Mouse (Mus musculus) stomach, embryonic 14.5 days (tissue): ENCODE measurements around the gene Rgs19. TPM values are rescaled to one million over a fixed set of nuclear protein-coding genes. Genes with fewer than 3 reads are reported as not detected.

Experiments used
- ATAC-seq: fragments of 200-750 bp; cut with Nextera tagmentation; 2 replicates; pipeline ENCODE4 v1.8.0; 2017; ENCODE audit warnings: low read depth, moderate TSS enrichment; ENCODE audit not compliant: insufficient number of reproducible peaks, insufficient read depth, low FRiP score
- H3K27ac ChIP-seq: fragments of 300-500 bp; sonication (generic); 2 replicates; pipeline ENCODE4 v1.5.1; 2014; ENCODE audit warnings: mild to moderate bottlenecking, low read length, moderate library complexity, mixed read lengths
- H3K27me3 ChIP-seq: fragments of 300-500 bp; sonication (generic); 2 replicates; pipeline ENCODE4 v1.6.1; 2014; ENCODE audit warnings: low read length, control low read depth, mixed read lengths; ENCODE audit not compliant: control insufficient read depth, insufficient read depth
- H3K36me3 ChIP-seq: fragments of 300-500 bp; sonication (generic); 2 replicates; pipeline ENCODE4 v1.6.1; 2014; ENCODE audit warnings: mild to moderate bottlenecking, control low read depth, low read length, moderate library complexity, mixed read lengths; ENCODE audit not compliant: control insufficient read depth, insufficient read depth
- H3K4me1 ChIP-seq: fragments of 300-500 bp; sonication (generic); 2 replicates; pipeline ENCODE4 v1.6.1; 2014; ENCODE audit warnings: low read length, control low read depth, mixed read lengths; ENCODE audit not compliant: control insufficient read depth, insufficient read depth
- H3K4me2 ChIP-seq: fragments of 300-500 bp; sonication (generic); replicated peaks from 2 replicates; pipeline ENCODE4 v1.6.1; 2014; ENCODE audit warnings: low read depth, low read length, control low read depth
- H3K4me3 ChIP-seq: fragments of 300-500 bp; sonication (generic); 2 replicates; pipeline ENCODE4 v1.5.1; 2014; ENCODE audit warnings: low read depth, low read length, control low read depth
- H3K9ac ChIP-seq: fragments of 300-500 bp; sonication (generic); replicated peaks from 2 replicates; pipeline ENCODE4 v1.6.1; 2014; ENCODE audit warnings: low read depth, mild to moderate bottlenecking, control low read depth, low read length, moderate library complexity, mixed read lengths
- H3K9me3 ChIP-seq: fragments of 300-500 bp; sonication (generic); 2 replicates; pipeline ENCODE4 v1.6.1; 2016; ENCODE audit warnings: low read depth, low read length, control low read depth; ENCODE audit not compliant: control insufficient read depth
- WGBS: fragments of 180-500 bp; shearing (Covaris S2); extraction: QIAGEN DNeasy Blood & Tissue Kit; methylation state at CpG from one replicate; pipeline ENCODE4 v1.1.7; 2014; 5-methylcytosine and 5-hydroxymethylcytosine counted together
- polyA plus RNA-seq: library from polyadenylated mRNA; unstranded; fragments of >200 nt; fragmentation: Nextera tagmentation; extraction: Ambion mirVana; gene quantifications from 2 replicates; pipeline ENCODE4 v1.2.1, GENCODE M21; 2014

Gene Rgs19
- polyA plus RNA-seq, 1 experiment from 2014 or later = 88.8 TPM

DNA sequence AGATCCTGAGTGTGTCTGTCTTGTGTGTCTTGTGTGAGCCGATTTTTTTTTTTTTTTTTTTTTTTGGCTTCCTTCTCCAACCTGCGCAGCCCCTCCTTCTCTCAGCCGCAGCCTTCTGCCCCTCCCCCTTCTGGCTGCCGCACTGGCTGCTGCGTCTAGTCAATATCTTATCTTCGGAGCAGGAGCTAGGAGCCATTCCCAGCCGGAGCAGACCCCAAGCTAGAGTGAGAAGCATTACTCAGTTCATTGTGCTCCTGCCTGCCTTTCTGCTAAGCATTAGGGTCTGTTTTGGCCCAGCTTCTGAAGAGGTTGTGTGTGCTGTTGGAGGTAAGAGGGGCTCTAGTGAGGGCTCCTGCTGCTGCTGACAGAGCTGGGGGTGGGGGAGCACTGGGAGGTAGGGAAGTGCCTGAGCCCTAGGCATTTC, 21.1 kb upstream of the Rgs19 start, which contains the start of gene Oprl1:
Oprl1 (plus strand) TSS at position 114 of the 424 bp plus-strand sequence.
- no peak within 1 kb of the TSS for H3K27ac ChIP-seq
- H3K36me3 ChIP-seq = no peaks in the 10 kb centered on the region
- 2% methylated on average over 7 of the region's 7 CpGs for WGBS
- no peaks in the 10 kb centered on the region for H3K27me3 ChIP-seq
- peak; percentile 31; the same call in 1 of the 2 replicates for ATAC-seq
- H3K4me1 ChIP-seq = no peaks in the 10 kb centered on the region
- peak within 1 kb of the TSS; percentile 12 for H3K4me3 ChIP-seq
- peak within 1 kb of the TSS; percentile 30; the same call in 1 of the 2 replicates for H3K4me2 ChIP-seq
- no peaks in the 10 kb centered on the region for H3K9me3 ChIP-seq
- H3K9ac ChIP-seq = no peak within 1 kb of the TSS

DNA sequence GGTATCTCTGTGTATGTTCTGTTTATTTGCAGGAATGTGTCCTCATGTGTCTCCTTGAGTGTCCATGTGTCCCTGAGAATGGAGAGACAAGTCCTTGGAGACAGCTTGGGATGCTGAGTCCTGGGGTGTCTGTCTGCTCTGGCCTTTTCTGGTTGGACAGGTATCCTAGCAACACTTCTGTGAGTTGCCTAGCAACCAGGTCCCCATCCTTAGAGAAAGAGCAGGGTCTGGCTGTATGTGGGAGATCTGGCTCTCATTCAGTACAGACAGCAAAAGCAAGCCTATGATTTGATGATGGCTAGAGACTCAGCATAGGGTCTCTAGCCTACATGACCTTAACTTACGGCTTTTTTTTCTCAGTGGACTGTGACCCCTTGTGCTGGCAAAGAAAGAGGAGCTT, 20.0 kb upstream of the Rgs19 start:
- Histone ChIP-seq H3K4me2 (no peak overlapping the region), H3K27me3 (no peaks in the 10 kb centered on the region), H3K27ac (no peak overlapping the region), H3K36me3 (no peaks in the 10 kb centered on the region), H3K9me3 (no peaks in the 10 kb centered on the region), H3K4me3 (no peak overlapping the region), H3K4me1 (no peaks in the 10 kb centered on the region), H3K9ac (no peak overlapping the region)
- ATAC-seq = no peak
- WGBS = 91% methylated on average over 1 of the region's 1 CpGs

GRCm38 (mm10) chr2:181706668-181707067, 12.9 kb upstream of the Rgs19 start:
- Histone ChIP-seq H3K9ac (no peak overlapping the region), H3K9me3 (no peaks in the 10 kb centered on the region), H3K27ac (no peak overlapping the region), H3K27me3 (no peaks in the 10 kb centered on the region), H3K4me1 (no peaks in the 10 kb centered on the region), H3K4me3 (no peak overlapping the region), H3K4me2 (no peak overlapping the region), H3K36me3 (no peaks in the 10 kb centered on the region)
- 46% methylated on average over 4 of the region's 4 CpGs for WGBS
- ATAC-seq = no peak

DNA sequence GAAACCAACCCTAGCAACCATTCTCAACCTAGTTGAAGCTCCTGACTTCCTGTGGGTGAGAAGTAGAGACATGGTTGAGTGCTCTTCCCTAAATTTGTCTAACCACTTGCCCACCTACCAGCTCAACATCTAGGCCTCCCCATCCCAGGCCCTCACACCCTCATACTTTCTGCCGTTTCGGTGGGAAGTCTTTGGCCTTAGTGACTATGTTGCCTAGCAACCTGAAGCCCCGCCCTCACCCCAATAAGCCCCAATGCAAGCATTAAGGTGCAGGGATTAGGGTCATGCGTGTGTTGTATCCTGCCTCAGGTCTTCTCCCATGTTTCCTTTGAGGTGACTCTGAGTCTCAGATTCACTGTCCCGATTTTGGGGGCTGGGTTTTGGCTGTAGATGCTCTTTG, 4.5 kb upstream of the Rgs19 start, which contains the start of gene Lkaaear1:
Lkaaear1 (minus strand) TSS at position 202 of the 400 bp plus-strand sequence.
- Histone ChIP-seq H3K4me3 (no peak within 1 kb of the TSS), H3K9ac (no peak within 1 kb of the TSS), H3K27ac (no peak within 1 kb of the TSS), H3K4me2 (no peak within 1 kb of the TSS), H3K36me3 (no peaks in the 10 kb centered on the region), H3K9me3 (no peaks in the 10 kb centered on the region), H3K4me1 (0 out of 2 replicates have a peak, but pooled peaks cover 3% of the 10 kb centered on the region), H3K27me3 (0 out of 2 replicates have a peak, but pooled peaks cover 2% of the 10 kb centered on the region)
- ATAC-seq = no peak
- WGBS = 51% methylated on average over 5 of the region's 5 CpGs

- Histone ChIP-seq H3K9me3 (no peaks in the 10 kb centered on the region), H3K4me2 (no peak overlapping the region), H3K36me3 (no peaks in the 10 kb centered on the region), H3K27ac (no peak overlapping the region), H3K9ac (no peak overlapping the region), H3K4me3 (no peak overlapping the region), H3K4me1 (peaks cover 11% of the 10 kb centered on the region; the same call in 1 of the 2 replicates), H3K27me3 (0 out of 2 replicates have a peak, but pooled peaks cover 2% of the 10 kb centered on the region)
- ATAC-seq = no peak
- WGBS = 69% methylated on average over 33 of the region's 33 CpGs
These were observed 3.1 kb upstream of the Rgs19 start for GRCm38 (mm10) chr2:181696801-181697420.

- H3K4me3 ChIP-seq = no peak overlapping the region
- peaks cover 11% of the 10 kb centered on the region; the same call in 1 of the 2 replicates for H3K4me1 ChIP-seq
- H3K27ac ChIP-seq = no peak overlapping the region
- H3K27me3 ChIP-seq = 0 out of 2 replicates have a peak, but pooled peaks cover 2% of the 10 kb centered on the region
- no peak for ATAC-seq
- no peak overlapping the region for H3K4me2 ChIP-seq
- no peak overlapping the region for H3K9ac ChIP-seq
- 68% methylated on average over 1 of the region's 1 CpGs for WGBS
- no peaks in the 10 kb centered on the region for H3K36me3 ChIP-seq
- no peaks in the 10 kb centered on the region for H3K9me3 ChIP-seq
These were observed 2.0 kb upstream of the Rgs19 start for GRCm38 (mm10) chr2:181695776-181696175.

- no peak for ATAC-seq
- Histone ChIP-seq H3K4me2 (peak overlapping the region; percentile 88; the same call in 1 of the 2 replicates), H3K27me3 (0 out of 2 replicates have a peak, but pooled peaks cover 2% of the 10 kb centered on the region), H3K9me3 (no peaks in the 10 kb centered on the region), H3K36me3 (peaks cover under 1% of the 10 kb centered on the region; the same call in 1 of the 2 replicates), H3K4me1 (peaks cover 11% of the 10 kb centered on the region; the same call in 1 of the 2 replicates), H3K9ac (no peak overlapping the region), H3K27ac (no peak overlapping the region), H3K4me3 (no peak overlapping the region)
- 87% methylated on average over 3 of the region's 3 CpGs for WGBS
These were observed 804 bp upstream of the Rgs19 start for GRCm38 (mm10) chr2:181694581-181694980.

GRCm38 (mm10) chr2:181692304-181692703, 1.5 kb downstream of the Rgs19 start:
- Histone ChIP-seq H3K9ac (no peak overlapping the region), H3K36me3 (peaks cover 20% of the 10 kb centered on the region), H3K4me3 (peak overlapping the region; percentile 59; the same call in 1 of the 2 replicates), H3K4me1 (peaks cover 11% of the 10 kb centered on the region; the same call in 1 of the 2 replicates), H3K27me3 (0 out of 2 replicates have a peak, but pooled peaks cover 2% of the 10 kb centered on the region), H3K4me2 (peak overlapping the region; percentile 88), H3K9me3 (no peaks in the 10 kb centered on the region), H3K27ac (no peak overlapping the region)
- no peak for ATAC-seq
- WGBS = 80% methylated on average over 3 of the region's 3 CpGs
